Mouse (Mus musculus): ENCODE results near the gene Borcs6. TPM values are rescaled to one million over a fixed set of nuclear protein-coding genes. Genes with fewer than 3 reads are reported as not detected.
A peak's percentile ranks its signal among the peaks of the same experiment; 100 is the strongest.
"Not testable (repeated sequence)": the region's sequence is repeated elsewhere in the genome, so short reads cannot be mapped to it uniquely, and the experiment has no call there.

The Borcs6 gene
- 13.4 and 15.8 TPM in 2 replicates for polyA plus RNA-seq (2012; rRNA removed)

DNA sequence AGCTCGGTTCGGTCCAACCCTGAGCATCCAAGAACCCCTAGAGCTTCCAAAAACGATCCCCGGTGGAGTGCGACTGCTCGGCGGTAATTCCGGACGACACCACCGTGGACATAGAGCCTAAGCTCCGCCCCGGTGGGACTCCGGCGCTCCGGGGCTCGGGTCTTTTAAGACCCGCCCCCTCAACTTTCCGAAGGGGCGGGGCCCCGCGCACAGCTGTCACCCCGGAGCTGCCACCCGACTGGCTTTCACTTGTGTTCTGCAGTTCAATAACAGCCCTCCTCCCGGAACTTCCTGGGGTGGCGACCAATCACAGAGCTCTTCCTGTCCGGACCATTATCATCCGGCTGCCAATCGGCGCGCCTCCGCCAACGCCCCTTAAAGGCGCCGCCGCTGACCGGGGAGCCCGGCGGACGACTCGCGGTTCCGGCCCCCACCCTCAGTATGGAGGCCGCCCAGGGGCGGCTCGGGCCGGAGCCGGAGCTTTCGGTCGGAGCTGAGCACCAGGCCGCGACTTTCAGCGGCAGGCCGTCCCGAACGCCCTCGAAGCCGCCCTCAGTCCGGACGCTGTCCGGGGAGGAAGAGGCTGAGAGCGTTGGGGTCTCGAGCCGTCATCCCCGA lies at the start of gene Borcs6:
Gene Borcs6, plus strand, starts transcription at position 361 of the 618 bp plus-strand sequence.
- TF ChIP-seq CTCF (IDR thresholded peaks at IDR 0.05; ENCODE audit: control insufficient read depth, insufficient read depth, insufficient replicate concordance, low read depth, low read length) (no peak), POLR2A (IDR thresholded peaks at IDR 0.05; ENCODE audit: control insufficient read depth, low read depth, low read length) (peak; percentile 43)
- no peaks in the 10 kb centered on the region for H3K27me3 ChIP-seq (ENCODE audit: control insufficient read depth, insufficient read depth, low read length)
- H3K4me3 ChIP-seq (ENCODE audit: control insufficient read depth, low read depth, low read length), result peak within 1 kb of the TSS; percentile 99
- peaks cover 20% of the 10 kb centered on the region for H3K4me1 ChIP-seq (ENCODE audit: control insufficient read depth, insufficient read depth, low read length)
- no peaks in the 10 kb centered on the region for H3K36me3 ChIP-seq (ENCODE audit: control insufficient read depth, insufficient read depth, low read length)
- peak within 1 kb of the TSS; percentile 96 for H3K27ac ChIP-seq (ENCODE audit: control insufficient read depth, insufficient read depth, low read depth, low read length)

DNA sequence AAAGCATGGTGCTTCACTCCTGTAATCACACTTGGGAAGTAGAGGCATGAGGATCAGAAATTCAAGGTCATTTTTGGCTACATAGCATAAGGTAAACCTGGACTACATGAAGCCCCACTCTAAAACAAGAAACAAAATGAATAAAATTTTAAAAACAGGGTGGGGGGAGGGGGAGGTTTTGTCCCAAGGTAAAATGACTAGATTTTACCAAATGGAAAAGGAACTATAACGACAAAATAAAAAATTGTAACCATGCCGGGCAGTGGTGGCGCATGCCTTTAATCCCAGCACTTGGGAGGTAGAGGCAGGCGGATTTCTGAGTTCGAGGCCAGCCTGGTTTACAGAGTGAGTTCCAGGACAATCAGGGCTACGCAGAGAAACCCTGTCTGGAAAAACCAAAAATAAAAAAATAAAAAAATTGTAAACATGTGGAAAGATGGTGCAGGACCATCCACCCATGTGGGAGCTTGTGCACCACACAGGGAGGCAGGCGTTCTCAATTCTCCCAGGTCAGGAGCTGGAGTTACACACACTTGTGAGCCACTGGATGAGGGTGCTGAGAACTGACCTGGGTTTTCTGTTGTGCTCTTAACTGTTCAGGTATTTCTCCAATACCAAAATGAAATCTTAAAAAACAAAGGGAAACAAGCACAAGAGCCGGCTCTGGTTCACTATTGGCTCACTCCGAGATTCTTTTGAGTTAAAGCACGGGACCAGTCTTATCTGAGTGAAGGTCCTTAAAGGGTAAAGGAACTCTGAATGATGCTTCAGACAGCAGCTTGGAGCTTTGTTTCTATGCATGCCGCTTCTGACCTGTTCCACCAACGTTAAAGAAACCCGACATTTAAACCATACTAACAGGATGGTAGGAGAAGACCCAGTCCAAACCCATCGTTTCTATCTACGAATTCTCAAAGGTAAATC lies 48.9 kb upstream of the Borcs6 start:
- no peaks in the 10 kb centered on the region for H3K27me3 ChIP-seq (ENCODE audit: control insufficient read depth, insufficient read depth, low read length)
- H3K27ac ChIP-seq (ENCODE audit: control insufficient read depth, insufficient read depth, low read depth, low read length), result no peak overlapping the region

DNA sequence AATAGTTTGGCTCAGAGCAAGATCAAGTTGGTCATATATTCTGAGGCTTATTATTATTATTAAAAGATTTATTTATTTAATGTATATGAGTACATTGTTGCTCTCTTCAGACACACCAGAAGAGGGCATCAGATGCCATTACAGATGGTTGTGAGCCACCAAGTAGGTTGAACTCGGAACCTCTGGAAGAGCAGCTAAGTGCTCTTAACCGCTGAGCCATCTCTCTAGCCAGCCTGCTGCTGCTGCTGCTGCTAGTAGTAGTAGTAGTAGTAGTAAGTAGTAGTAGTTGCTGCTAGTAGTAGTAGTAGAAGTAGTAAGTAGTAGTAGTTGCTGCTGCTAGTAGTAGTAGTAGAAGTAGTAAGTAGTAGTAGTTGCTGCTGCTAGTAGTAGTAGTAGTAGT lies 48.1 kb upstream of the Borcs6 start:
- not testable (repeated sequence) for H3K27ac ChIP-seq (ENCODE audit: control insufficient read depth, insufficient read depth, low read depth, low read length); H3K4me3 ChIP-seq (ENCODE audit: control insufficient read depth, low read depth, low read length); H3K36me3 ChIP-seq (ENCODE audit: control insufficient read depth, insufficient read depth, low read length); H3K4me1 ChIP-seq (ENCODE audit: control insufficient read depth, insufficient read depth, low read length); H3K27me3 ChIP-seq (ENCODE audit: control insufficient read depth, insufficient read depth, low read length)

More for the DNA sequence above, 48.9 kb upstream of the Borcs6 start:
- Histone ChIP-seq H3K4me3 (ENCODE audit: control insufficient read depth, low read depth, low read length) (no peak overlapping the region), H3K4me1 (ENCODE audit: control insufficient read depth, insufficient read depth, low read length) (peaks cover 7% of the 10 kb centered on the region), H3K36me3 (ENCODE audit: control insufficient read depth, insufficient read depth, low read length) (no peaks in the 10 kb centered on the region)
- TF ChIP-seq CTCF (IDR thresholded peaks at IDR 0.05; ENCODE audit: control insufficient read depth, insufficient read depth, insufficient replicate concordance, low read depth, low read length) (no peak), POLR2A (IDR thresholded peaks at IDR 0.05; ENCODE audit: control insufficient read depth, low read depth, low read length) (no peak)

DNA sequence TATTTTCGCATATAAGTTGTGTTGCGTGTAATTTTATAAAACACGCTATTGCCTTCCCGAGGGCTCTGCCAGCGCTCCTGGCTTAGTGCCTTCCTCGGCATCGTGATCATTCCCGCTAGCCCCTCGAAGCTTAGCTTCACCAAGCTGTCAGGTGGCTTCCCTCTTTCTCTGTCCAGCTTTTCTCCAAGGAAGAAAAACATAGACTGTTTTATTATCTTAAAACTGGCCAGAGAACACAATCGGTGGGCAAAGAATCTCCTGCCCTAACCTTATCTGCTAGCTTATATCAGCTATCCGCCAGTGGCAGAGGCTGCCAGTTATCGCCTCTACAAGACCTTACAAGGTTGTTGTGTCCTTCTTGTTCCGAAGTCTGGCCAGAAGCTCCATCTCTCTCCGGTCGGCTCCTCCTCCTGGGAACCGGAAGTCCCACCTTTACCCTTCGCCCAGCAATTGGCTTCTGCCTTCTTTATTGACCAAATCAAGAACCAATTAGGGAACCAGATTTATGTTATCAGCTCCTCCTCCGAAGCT lies 47.4 kb upstream of the Borcs6 start:
- H3K27me3 ChIP-seq (ENCODE audit: control insufficient read depth, insufficient read depth, low read length), result no peaks in the 10 kb centered on the region
- no peaks in the 10 kb centered on the region for H3K36me3 ChIP-seq (ENCODE audit: control insufficient read depth, insufficient read depth, low read length)
- H3K4me3 ChIP-seq (ENCODE audit: control insufficient read depth, low read depth, low read length), result peak overlapping the region; percentile 76
- peak; percentile 64 for TF ChIP-seq POLR2A (IDR thresholded peaks at IDR 0.05; ENCODE audit: control insufficient read depth, low read depth, low read length)
- TF ChIP-seq CTCF (IDR thresholded peaks at IDR 0.05; ENCODE audit: control insufficient read depth, insufficient read depth, insufficient replicate concordance, low read depth, low read length), result no peak
- peak overlapping the region; percentile 82 for H3K27ac ChIP-seq (ENCODE audit: control insufficient read depth, insufficient read depth, low read depth, low read length)
- peaks cover 7% of the 10 kb centered on the region for H3K4me1 ChIP-seq (ENCODE audit: control insufficient read depth, insufficient read depth, low read length)

DNA sequence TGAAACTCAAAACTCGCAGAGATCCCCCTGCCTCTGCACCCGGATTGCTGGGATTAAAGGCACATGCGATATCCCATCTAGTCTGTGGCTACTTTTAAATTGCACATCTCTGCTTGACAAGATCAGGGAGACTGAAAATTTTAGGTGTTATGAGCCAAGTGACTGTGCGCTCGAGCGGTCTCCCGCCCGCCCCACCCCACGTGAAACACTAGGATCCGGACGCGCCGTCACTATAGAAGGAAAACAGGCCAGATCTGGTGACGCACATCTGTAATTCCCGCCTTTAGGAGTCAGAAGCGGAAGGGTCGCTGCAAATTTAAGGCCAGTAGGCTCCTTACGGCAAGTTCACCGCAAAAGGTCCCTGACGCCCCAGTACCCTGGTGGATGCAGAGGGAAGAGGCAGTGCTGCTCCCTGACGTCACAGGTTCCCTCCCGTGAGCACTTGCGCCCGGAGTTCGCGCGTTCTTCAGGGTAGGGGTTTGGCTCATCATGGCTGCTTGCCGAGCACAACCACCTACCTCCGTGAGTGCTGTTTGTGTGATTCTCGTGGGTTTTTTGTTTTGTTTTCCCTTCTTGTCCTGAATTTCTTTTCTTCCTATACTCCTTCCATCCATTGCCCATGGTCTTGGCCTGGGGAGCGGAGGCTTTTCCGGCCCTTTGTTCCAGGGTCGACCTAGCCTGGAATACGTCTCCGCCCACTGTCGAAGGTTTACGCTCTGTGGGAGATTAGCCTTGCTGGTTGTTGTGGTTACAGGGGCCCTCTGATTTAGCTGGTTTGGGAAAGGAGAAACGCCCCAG lies 43.7 kb upstream of the Borcs6 start, which contains the start of gene Ctc1:
Gene Ctc1, plus strand, starts transcription at position 268 of the 798 bp plus-strand sequence.
- Histone ChIP-seq H3K27me3 (ENCODE audit: control insufficient read depth, insufficient read depth, low read length) (no peaks in the 10 kb centered on the region), H3K36me3 (ENCODE audit: control insufficient read depth, insufficient read depth, low read length) (no peaks in the 10 kb centered on the region), H3K27ac (ENCODE audit: control insufficient read depth, insufficient read depth, low read depth, low read length) (peak within 1 kb of the TSS; percentile 88), H3K4me1 (ENCODE audit: control insufficient read depth, insufficient read depth, low read length) (peaks cover 7% of the 10 kb centered on the region), H3K4me3 (ENCODE audit: control insufficient read depth, low read depth, low read length) (peak within 1 kb of the TSS; percentile 95)
- peak; percentile 98 for TF ChIP-seq POLR2A (IDR thresholded peaks at IDR 0.05; ENCODE audit: control insufficient read depth, low read depth, low read length)
- TF ChIP-seq CTCF (IDR thresholded peaks at IDR 0.05; ENCODE audit: control insufficient read depth, insufficient read depth, insufficient replicate concordance, low read depth, low read length), result peak; percentile 61; the same call in 1 of the 2 replicates

DNA sequence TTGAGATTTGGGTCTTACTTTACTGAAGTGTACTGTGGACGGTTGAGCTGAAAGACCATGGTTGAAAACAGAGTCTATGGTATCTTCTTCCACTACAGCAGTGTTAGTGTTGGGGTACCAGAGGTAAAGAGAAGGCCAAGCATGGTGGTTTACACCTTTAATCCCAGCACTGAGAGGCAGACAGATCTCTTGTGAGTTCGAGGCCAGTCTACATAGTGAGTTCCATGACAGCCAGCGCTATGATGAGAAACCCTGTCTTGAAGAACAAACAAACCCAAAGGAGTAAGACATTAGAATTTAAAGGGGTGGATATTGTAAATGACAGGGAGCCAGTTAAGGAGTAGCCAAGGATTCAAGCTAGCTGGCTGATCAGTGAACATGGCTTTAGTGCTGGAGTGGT lies 42.8 kb upstream of the Borcs6 start:
- Histone ChIP-seq H3K4me3 (ENCODE audit: control insufficient read depth, low read depth, low read length) (peak overlapping the region; percentile 95), H3K4me1 (ENCODE audit: control insufficient read depth, insufficient read depth, low read length) (peaks cover 7% of the 10 kb centered on the region), H3K36me3 (ENCODE audit: control insufficient read depth, insufficient read depth, low read length) (no peaks in the 10 kb centered on the region), H3K27me3 (ENCODE audit: control insufficient read depth, insufficient read depth, low read length) (no peaks in the 10 kb centered on the region), H3K27ac (ENCODE audit: control insufficient read depth, insufficient read depth, low read depth, low read length) (no peak overlapping the region; the same call in 1 of the 2 replicates)
- no peak for TF ChIP-seq CTCF (IDR thresholded peaks at IDR 0.05; ENCODE audit: control insufficient read depth, insufficient read depth, insufficient replicate concordance, low read depth, low read length)
- TF ChIP-seq POLR2A (IDR thresholded peaks at IDR 0.05; ENCODE audit: control insufficient read depth, low read depth, low read length), result no peak
